Mouse (Mus musculus): Measurements from ENCODE around the gene Il25. TPM values are rescaled to one million over a fixed set of nuclear protein-coding genes. Genes with fewer than 3 reads are reported as not detected.
A peak's percentile ranks its signal among the peaks of the same experiment; 100 is the strongest.

The Il25 gene
- polyA plus RNA-seq, 1 experiment from 2014 or later, result not detected

DNA sequence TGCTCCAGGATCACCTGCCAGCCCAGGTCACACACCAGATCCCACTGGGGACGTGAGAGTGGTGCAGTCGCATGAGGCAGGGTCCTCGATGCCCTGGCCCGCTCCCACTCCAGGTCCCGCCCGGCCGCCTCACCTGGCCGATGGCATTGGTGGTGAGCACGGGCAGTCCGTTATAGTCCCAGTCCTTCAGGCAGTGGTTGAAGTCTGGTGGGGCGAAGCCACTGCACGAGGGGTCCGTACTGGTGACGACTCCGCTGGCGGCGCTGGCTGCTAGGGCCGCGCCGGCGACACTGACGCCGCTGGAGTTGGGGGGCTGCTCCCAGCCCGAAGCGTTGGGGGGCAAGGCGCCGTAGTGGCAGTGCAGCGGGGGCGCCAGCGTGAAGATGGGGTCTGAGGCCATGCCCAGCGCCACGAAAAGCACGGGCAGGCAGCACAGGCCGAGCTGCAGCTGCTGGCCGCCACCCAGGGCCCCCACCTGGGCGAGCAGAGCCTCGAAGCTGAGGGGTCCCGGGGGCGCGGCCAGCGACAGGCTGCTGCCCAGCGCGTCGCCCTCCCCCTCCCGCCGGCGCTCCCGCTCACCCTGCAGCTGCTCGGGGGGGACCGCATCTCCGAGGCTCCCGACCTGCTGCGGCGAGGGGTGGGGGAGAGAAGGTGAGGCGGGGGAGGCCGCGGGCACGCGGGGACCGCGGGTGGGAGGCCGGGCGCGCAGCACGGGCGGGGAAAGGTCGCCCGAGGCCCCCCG is 20.2 kb upstream of the Il25 start:
- Histone ChIP-seq H3K9ac (peak overlapping the region; percentile 91), H3K4me2 (peak overlapping the region; percentile 97), H3K4me1 (peaks cover 34% of the 10 kb centered on the region), H3K9me3 (replicated peaks) (no peaks in the 10 kb centered on the region), H3K36me3 (peaks cover 51% of the 10 kb centered on the region), H3K27ac (peak overlapping the region; percentile 84), H3K4me3 (replicated peaks) (peak overlapping the region; percentile 92), H3K27me3 (no peaks in the 10 kb centered on the region)
- peak; percentile 61 for ATAC-seq (replicated peaks; ENCODE audit: low FRiP score)
- 2% methylated on average over 55 of the region's 69 CpGs for WGBS

DNA sequence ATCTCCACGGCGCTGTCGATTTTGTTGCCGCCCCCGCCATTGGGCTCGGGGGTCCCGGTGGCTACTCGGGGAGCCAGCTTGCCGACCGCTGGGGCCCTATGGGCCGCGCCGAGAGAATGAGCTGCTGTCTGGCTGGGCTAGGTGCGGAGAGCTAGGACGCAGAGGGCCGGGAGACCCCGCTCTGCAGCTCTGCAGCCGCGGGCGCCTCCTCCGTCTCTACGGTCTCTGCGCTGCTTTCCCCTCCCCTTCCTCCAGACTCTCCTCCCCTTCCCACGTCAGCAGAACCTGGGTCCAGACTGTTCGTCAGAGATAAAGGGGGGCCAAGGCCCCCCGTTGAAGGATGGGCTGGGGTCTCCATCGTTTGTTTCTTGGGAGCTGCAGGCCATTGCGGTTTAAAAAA is 19.6 kb upstream of the Il25 start, which contains the start of gene Slc22a17:
Slc22a17 (minus strand) TSS at position 247 of the 400 bp plus-strand sequence.
- peaks cover 33% of the 10 kb centered on the region for H3K4me1 ChIP-seq
- H3K4me3 ChIP-seq (replicated peaks), result peak within 1 kb of the TSS; percentile 92
- no peaks in the 10 kb centered on the region for H3K9me3 ChIP-seq (replicated peaks)
- ATAC-seq (replicated peaks; ENCODE audit: low FRiP score), result peak; percentile 94
- peaks cover 51% of the 10 kb centered on the region for H3K36me3 ChIP-seq
- H3K9ac ChIP-seq, result peak within 1 kb of the TSS; percentile 91
- no peaks in the 10 kb centered on the region for H3K27me3 ChIP-seq
- under 1% methylated on average over 28 of the region's 28 CpGs for WGBS
- H3K27ac ChIP-seq, result peak within 1 kb of the TSS; percentile 84
- H3K4me2 ChIP-seq, result peak within 1 kb of the TSS; percentile 97

DNA sequence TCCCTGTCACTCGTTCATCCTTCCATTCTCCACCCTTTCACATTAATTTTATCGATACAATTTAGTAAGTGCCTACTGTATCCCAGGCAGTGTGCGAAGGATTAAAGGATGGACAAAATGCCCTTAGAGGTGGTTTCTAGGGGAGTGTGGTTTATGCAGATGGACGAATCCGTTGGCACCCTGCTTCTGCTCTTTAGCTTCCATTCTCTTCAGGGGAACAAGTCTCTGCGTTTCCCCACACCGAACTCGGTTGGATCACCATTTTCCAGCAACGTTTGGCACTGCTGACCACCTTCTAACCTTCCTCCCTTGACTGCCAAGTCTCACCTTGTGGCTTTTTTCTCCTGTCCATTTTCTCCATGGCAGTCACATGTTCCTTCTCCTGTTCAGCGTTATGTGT is 19.2 kb upstream of the Il25 start:
- peak overlapping the region; percentile 97 for H3K4me2 ChIP-seq
- no peak for ATAC-seq (replicated peaks; ENCODE audit: low FRiP score)
- WGBS, result 17% methylated on average over 10 of the region's 10 CpGs
- peaks cover 51% of the 10 kb centered on the region for H3K36me3 ChIP-seq
- H3K27ac ChIP-seq, result peak overlapping the region; percentile 84
- H3K9ac ChIP-seq, result peak overlapping the region; percentile 91
- no peaks in the 10 kb centered on the region for H3K27me3 ChIP-seq
- H3K9me3 ChIP-seq (replicated peaks), result no peaks in the 10 kb centered on the region
- peak overlapping the region; percentile 92 for H3K4me3 ChIP-seq (replicated peaks)
- H3K4me1 ChIP-seq, result peaks cover 31% of the 10 kb centered on the region

DNA sequence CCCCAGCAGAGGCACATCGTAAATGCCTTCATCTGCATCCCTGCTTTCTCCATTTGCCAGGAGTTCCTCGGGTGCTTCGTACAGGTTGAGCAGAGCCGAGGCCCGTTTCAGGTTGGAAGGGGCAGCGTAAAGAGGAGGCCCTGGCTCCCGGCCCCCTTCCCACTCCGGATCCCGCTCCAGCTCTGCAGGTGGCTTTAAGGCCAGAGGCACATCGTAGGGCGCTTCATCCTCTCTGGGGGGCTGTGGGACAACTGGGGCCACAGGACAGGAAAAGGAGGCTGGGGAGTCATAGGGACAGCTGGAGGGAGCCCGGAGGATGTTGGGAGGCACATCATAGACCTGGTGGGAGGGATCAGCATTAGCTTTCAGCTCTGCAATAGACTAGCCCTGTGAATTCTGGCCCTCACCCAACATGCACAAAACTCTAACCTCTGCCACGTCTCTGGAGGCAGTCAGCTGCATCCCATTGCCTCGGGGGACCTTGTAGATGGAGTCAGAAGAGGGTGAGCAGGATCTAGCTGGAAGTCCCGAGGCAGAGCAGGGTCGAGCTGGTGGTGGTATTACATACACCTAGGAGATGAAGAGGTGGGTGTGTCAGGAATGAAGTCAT is 12.3 kb upstream of the Il25 start:
- no peak overlapping the region for H3K27ac ChIP-seq
- no peak overlapping the region for H3K9ac ChIP-seq
- peaks cover 17% of the 10 kb centered on the region for H3K4me1 ChIP-seq
- WGBS, result 88% methylated on average over 16 of the region's 16 CpGs
- H3K4me3 ChIP-seq (replicated peaks), result no peak overlapping the region
- peaks cover 5% of the 10 kb centered on the region for H3K9me3 ChIP-seq (replicated peaks)
- ATAC-seq (replicated peaks; ENCODE audit: low FRiP score), result no peak
- peaks cover 73% of the 10 kb centered on the region for H3K36me3 ChIP-seq
- H3K4me2 ChIP-seq, result no peak overlapping the region
- no peaks in the 10 kb centered on the region for H3K27me3 ChIP-seq

DNA sequence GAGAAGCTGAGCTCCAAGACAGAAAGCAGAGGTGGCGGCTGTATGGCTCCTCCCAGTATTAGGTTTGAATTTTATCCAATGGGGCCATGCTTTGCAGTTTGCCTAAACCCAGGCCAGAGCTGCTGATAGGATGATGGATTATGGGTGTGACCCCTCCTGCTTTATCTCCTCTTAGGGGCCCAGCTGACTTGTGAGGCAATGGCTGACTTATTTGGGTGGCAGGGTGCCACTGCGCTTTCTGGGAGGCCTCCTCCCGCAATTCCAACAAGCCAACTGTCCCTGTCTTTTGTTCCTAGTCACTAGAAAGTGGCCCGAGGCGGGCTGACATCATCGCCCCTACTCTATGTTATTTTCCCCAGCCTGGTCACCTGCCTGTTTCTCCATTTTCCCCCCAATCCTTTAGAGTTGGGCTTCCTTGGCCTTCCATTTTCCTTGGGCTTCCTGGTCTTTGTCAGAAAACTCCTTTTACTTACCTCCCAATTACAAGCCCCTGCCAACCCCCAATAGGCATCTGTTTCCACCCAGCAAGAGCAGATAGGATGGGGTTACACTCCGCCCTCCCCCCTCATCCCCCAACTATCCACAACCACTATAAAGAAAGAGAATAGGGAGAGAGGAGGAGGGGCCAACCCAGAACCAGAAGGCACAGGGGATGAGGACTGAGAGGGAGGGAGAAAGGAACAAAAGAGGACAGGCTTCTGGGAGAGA is 7.7 kb upstream of the Il25 start:
- WGBS, result 16% methylated on average over 7 of the region's 7 CpGs
- H3K4me2 ChIP-seq, result peak overlapping the region; percentile 94
- H3K4me1 ChIP-seq, result peaks cover 45% of the 10 kb centered on the region
- peaks cover 29% of the 10 kb centered on the region for H3K36me3 ChIP-seq
- no peaks in the 10 kb centered on the region for H3K27me3 ChIP-seq
- peak overlapping the region; percentile 74 for H3K9ac ChIP-seq
- peaks cover 5% of the 10 kb centered on the region for H3K9me3 ChIP-seq (replicated peaks)
- peak; percentile 31 for ATAC-seq (replicated peaks; ENCODE audit: low FRiP score)
- peak overlapping the region; percentile 51 for H3K4me3 ChIP-seq (replicated peaks)
- peak overlapping the region; percentile 99 for H3K27ac ChIP-seq

DNA sequence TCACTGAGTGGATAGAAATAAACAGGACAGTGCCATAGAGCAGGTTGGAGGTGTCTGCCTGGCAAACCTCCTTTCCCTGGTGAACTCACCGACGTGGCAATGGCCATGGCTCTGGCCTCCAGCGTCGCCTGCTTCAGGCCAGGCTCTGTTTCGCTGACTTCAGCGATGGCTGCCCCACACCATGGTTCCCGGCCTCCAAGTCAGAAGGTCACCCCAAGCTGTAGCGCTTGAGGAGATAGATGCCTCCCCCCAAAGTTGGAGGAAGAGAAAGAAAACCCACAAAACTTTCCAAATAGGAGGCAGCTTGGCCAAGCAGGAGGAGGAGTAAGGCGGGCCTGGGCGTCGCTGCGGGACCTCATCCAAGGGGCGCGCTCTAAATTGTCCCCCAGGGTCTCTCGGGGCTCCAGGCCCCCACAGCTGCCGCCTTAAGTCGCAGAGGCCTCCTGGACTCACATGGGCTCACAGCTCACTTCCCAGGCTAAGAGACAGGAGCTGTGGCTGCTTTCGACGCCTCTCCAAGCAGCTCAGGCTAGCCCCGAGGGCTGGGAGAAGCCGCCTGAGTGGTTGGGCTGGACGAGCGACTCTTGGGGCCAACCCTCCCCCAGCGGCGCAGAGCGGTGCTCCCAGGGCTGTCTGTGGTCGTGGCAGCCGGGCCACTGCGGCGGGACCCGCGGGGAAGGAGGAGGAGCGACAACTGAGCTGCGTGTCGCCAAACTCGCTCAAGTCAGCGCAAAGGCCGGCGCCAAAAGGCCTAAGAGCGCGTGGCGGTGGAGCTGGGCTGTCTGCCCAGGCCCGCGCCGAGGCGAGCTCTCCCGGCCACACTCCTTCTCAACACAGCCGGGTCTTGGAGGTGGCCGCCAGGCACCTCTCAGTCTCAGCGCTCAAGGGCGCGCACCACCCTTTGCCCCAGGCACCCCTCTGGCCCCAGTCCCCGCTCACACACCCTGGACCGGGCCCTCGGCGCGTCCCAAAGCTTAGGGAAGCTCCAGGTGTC is 6.8 kb upstream of the Il25 start, which contains the start of gene Efs:
Efs (minus strand) TSS at position 778 of the 994 bp plus-strand sequence.
- ATAC-seq (replicated peaks; ENCODE audit: low FRiP score), result peak; percentile 60
- peaks cover 51% of the 10 kb centered on the region for H3K4me1 ChIP-seq
- 3% methylated on average over 57 of the region's 57 CpGs for WGBS
- H3K9me3 ChIP-seq (replicated peaks), result peaks cover 5% of the 10 kb centered on the region
- H3K36me3 ChIP-seq, result peaks cover 20% of the 10 kb centered on the region
- H3K27me3 ChIP-seq, result no peaks in the 10 kb centered on the region
- peak within 1 kb of the TSS; percentile 51 for H3K4me3 ChIP-seq (replicated peaks)
- H3K4me2 ChIP-seq, result peak within 1 kb of the TSS; percentile 94
- peak within 1 kb of the TSS; percentile 99 for H3K27ac ChIP-seq
- H3K9ac ChIP-seq, result peak within 1 kb of the TSS; percentile 74

DNA sequence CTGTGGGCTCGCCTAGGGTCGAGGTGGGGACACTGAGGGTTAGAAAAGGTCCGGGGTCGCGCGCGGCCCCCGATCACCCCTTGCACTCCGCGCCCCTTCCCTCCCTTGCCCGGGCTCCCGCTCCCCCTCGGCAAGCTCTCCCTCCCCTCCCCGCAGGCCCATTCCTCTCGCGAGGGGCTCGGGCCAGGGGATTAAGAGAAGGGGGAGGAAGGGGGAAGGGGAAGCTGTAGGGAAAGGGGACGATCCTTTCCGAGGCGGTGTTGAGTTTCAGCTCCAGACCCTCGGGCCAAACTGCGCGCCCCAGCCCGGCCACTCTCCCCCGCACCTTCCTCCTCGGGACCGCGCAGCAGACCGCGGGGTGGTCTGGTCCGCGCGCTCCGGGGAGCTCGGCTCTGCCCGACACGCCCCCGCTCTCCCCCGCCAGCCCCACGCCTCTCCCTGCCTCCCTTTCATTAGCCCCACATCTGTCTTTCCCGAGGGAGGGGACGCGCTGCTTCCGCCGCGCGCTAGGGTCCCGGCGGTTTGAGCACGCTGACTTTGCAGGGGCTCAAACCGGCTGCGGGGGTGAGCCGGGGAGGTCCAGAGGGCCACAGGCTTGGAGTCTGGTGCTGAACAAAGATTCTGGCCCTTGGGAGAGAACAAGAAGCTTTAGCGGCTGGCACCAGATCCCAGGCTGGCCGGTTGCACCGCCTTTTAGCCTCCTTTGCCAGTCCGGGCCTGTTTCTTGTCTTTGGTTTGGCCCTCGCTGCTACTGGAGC is 5.9 kb upstream of the Il25 start:
- ATAC-seq (replicated peaks; ENCODE audit: low FRiP score), result peak; percentile 87
- peaks cover 11% of the 10 kb centered on the region for H3K36me3 ChIP-seq
- WGBS, result under 1% methylated on average over 55 of the region's 58 CpGs
- peaks cover 52% of the 10 kb centered on the region for H3K4me1 ChIP-seq
- peak overlapping the region; percentile 94 for H3K4me2 ChIP-seq
- peak overlapping the region; percentile 99 for H3K27ac ChIP-seq
- peak overlapping the region; percentile 74 for H3K9ac ChIP-seq
- H3K27me3 ChIP-seq, result no peaks in the 10 kb centered on the region
- peak overlapping the region; percentile 51 for H3K4me3 ChIP-seq (replicated peaks)
- H3K9me3 ChIP-seq (replicated peaks), result no peaks in the 10 kb centered on the region

DNA sequence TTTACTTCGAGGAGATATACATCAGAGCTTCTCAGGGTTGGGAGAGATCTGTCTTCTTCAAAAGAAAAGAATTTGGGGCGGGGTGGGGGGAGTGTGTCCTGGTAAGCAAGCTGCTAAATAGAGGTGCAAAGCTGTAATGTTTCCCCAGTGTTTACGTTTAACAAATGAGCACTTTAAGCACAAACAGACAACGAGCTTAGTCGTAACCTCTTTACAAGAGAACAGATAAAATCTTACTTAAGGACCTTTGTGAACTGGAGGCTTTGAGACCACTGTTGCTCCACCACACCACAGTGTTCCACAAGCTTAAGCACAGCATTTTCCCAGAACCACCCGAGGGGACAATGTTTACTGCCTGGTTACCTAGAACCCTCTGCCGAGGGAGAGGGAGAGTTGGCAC is 5.2 kb upstream of the Il25 start:
- peak overlapping the region; percentile 51 for H3K4me3 ChIP-seq (replicated peaks)
- H3K4me2 ChIP-seq, result peak overlapping the region; percentile 94
- H3K36me3 ChIP-seq, result peaks cover 4% of the 10 kb centered on the region
- 13% methylated on average over 7 of the region's 7 CpGs for WGBS
- peak overlapping the region; percentile 99 for H3K27ac ChIP-seq
- no peak for ATAC-seq (replicated peaks; ENCODE audit: low FRiP score)
- peak overlapping the region; percentile 74 for H3K9ac ChIP-seq
- no peaks in the 10 kb centered on the region for H3K9me3 ChIP-seq (replicated peaks)
- no peaks in the 10 kb centered on the region for H3K27me3 ChIP-seq
- H3K4me1 ChIP-seq, result peaks cover 52% of the 10 kb centered on the region

DNA sequence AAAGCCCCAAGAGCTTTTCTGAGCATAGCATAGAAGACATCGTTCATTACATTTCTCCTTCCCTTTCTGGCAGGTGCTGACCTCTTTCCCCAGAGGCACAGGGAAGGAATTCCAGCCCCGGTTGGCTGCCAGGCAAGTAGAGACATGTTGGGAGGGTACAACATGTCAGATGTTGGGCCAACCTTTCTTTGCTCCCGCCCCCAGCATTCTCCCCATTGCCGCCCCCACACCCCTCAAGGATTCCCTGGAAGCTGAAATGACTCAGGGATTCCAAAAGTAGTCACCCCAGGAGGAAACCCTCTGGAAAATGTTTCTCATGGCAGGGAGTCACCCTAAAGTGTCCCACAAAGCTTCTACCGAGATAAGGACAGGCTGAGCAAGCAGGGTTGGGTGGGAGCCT is 2.7 kb upstream of the Il25 start:
- Histone ChIP-seq H3K9me3 (replicated peaks) (no peaks in the 10 kb centered on the region), H3K4me3 (replicated peaks) (no peak overlapping the region), H3K9ac (no peak overlapping the region), H3K27me3 (no peaks in the 10 kb centered on the region), H3K36me3 (no peaks in the 10 kb centered on the region), H3K4me1 (peaks cover 45% of the 10 kb centered on the region), H3K4me2 (no peak overlapping the region), H3K27ac (no peak overlapping the region)
- WGBS, result 69% methylated on average over 5 of the region's 5 CpGs
- no peak for ATAC-seq (replicated peaks; ENCODE audit: low FRiP score)

DNA sequence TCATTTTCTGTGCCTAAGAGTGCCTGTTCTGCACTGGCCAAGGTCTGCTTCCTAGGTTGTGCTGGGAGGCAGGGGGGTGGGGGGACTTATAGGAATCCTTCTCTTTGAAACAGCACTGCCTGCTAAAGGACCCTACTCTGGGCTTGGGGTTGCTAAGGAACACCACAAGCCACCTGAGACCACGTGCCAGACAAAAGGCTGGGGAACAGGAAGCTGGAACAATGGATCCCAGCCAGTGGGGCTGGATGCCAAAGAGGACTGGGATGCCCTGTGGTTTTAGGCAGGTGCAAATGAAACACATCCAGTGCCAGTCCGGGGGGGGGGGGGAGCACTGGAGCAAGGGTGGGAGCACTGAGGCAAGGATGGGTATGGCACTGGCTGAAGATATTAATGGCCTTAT is 2.1 kb upstream of the Il25 start:
- 39% methylated on average over 2 of the region's 2 CpGs for WGBS
- no peak for ATAC-seq (replicated peaks; ENCODE audit: low FRiP score)
- no peak overlapping the region for H3K27ac ChIP-seq
- H3K4me1 ChIP-seq, result peaks cover 40% of the 10 kb centered on the region
- H3K4me2 ChIP-seq, result no peak overlapping the region
- H3K4me3 ChIP-seq (replicated peaks), result no peak overlapping the region
- no peaks in the 10 kb centered on the region for H3K27me3 ChIP-seq
- H3K9ac ChIP-seq, result no peak overlapping the region
- H3K36me3 ChIP-seq, result no peaks in the 10 kb centered on the region
- no peaks in the 10 kb centered on the region for H3K9me3 ChIP-seq (replicated peaks)
